ENCODE assay signal across 8 mouse cellular contexts in genomic region chr8:72547802-72548643, GRCm38 (mm10). TPM values are rescaled to one million over a fixed set of nuclear protein-coding genes. Genes with fewer than 3 reads are reported as not detected.
A peak's percentile ranks its signal among the peaks of the same experiment; 100 is the strongest.
DNase-seq lines count a peak whose midpoint lies in the region; ATAC-seq lines count a peak whose summit lies in the region.

Gene Med26, minus strand, starts transcription at chr8:72548270.

- no peaks in the 10 kb centered on the region for H3K27me3 ChIP-seq in heart, embryonic 14.5 days (ENCODE audit: control insufficient read depth, insufficient read depth, low read length)
- no peaks in the 10 kb centered on the region for H3K27me3 ChIP-seq in liver, embryonic 13.5 days
- H3K27me3 ChIP-seq in stomach, embryonic 16.5 days (ENCODE audit: control insufficient read depth, insufficient read depth, low read length): no peaks in the 10 kb centered on the region

- peak; percentile 88 for ATAC-seq in CD4-positive, CD25-positive, alpha-beta regulatory T cell, adult 4 months
- ATAC-seq in heart, embryonic 14.5 days (ENCODE audit: insufficient number of reproducible peaks, insufficient read depth, low FRiP score, low read depth): peak; percentile 97
- peak; percentile 96 for ATAC-seq in liver, embryonic 13.5 days (ENCODE audit: low read depth)
- ATAC-seq in stomach, embryonic 16.5 days (ENCODE audit: insufficient read depth, low FRiP score): peak; percentile 97

- H3K27ac ChIP-seq in heart, embryonic 14.5 days (replicated peaks in 1 of 2; ENCODE audit: control insufficient read depth in 1 of 2, insufficient read depth in 1 of 2, low read depth in 2 of 2, low read length in 2 of 2): peak within 1 kb of the TSS; percentile 81 to 92
- peak within 1 kb of the TSS; percentile 90 for H3K27ac ChIP-seq in liver, embryonic 13.5 days
- peak within 1 kb of the TSS; percentile 93 for H3K27ac ChIP-seq in stomach, embryonic 16.5 days (ENCODE audit: low read length)

- WGBS in heart, embryonic 14.5 days: under 1% methylated on average over 78 of the region's 92 CpGs
- WGBS in liver, embryonic 13.5 days (ENCODE audit: insufficient replicate concordance): under 1% methylated on average over 75 of the region's 92 CpGs
- WGBS in stomach, embryonic 16.5 days: under 1% methylated on average over 83 of the region's 92 CpGs

- H3K36me3 ChIP-seq in heart, embryonic 14.5 days (ENCODE audit: control insufficient read depth, insufficient read depth, low read length): peaks cover 35% of the 10 kb centered on the region
- peaks cover 29% of the 10 kb centered on the region for H3K36me3 ChIP-seq in liver, embryonic 13.5 days
- no peaks in the 10 kb centered on the region for H3K36me3 ChIP-seq in stomach, embryonic 16.5 days (ENCODE audit: control insufficient read depth, insufficient read depth, low read length)

- peak within 1 kb of the TSS; percentile 58 to 98 for H3K4me3 ChIP-seq in heart, embryonic 14.5 days (ENCODE audit: control insufficient read depth in 1 of 2, insufficient read depth in 1 of 2, low read depth in 1 of 2, low read length in 2 of 2)
- H3K4me3 ChIP-seq in liver, embryonic 13.5 days (replicated peaks): peak within 1 kb of the TSS; percentile 100
- H3K4me3 ChIP-seq in stomach, embryonic 16.5 days (replicated peaks; ENCODE audit: low read length): peak within 1 kb of the TSS; percentile 82

- H3K9me3 ChIP-seq in heart, embryonic 14.5 days (ENCODE audit: control insufficient read depth, low read length): no peaks in the 10 kb centered on the region
- H3K9me3 ChIP-seq in liver, embryonic 13.5 days (replicated peaks): no peaks in the 10 kb centered on the region
- H3K9me3 ChIP-seq in stomach, embryonic 16.5 days (replicated peaks; ENCODE audit: control insufficient read depth, low read length): no peaks in the 10 kb centered on the region

- H3K4me2 ChIP-seq in heart, embryonic 14.5 days (ENCODE audit: low read length): peak within 1 kb of the TSS; percentile 96
- peak within 1 kb of the TSS; percentile 98 for H3K4me2 ChIP-seq in liver, embryonic 13.5 days
- H3K4me2 ChIP-seq in stomach, embryonic 16.5 days (ENCODE audit: low read depth, low read length): peak within 1 kb of the TSS; percentile 85

- H3K4me1 ChIP-seq in heart, embryonic 14.5 days (ENCODE audit: control insufficient read depth in 2 of 2, insufficient read depth in 2 of 2, low read length in 2 of 2): peaks cover 4 to 26% of the 10 kb centered on the region in 2 experiments; a peak in 3 of 4 replicates
- H3K4me1 ChIP-seq in liver, embryonic 13.5 days (replicated peaks): peaks cover 62% of the 10 kb centered on the region
- peaks cover 25% of the 10 kb centered on the region for H3K4me1 ChIP-seq in stomach, embryonic 16.5 days (ENCODE audit: control insufficient read depth, insufficient read depth, low read length)

- peak within 1 kb of the TSS; percentile 99 for H3K9ac ChIP-seq in heart, embryonic 14.5 days (ENCODE audit: low read length)
- H3K9ac ChIP-seq in liver, embryonic 13.5 days: peak within 1 kb of the TSS; percentile 99
- H3K9ac ChIP-seq in stomach, embryonic 16.5 days (ENCODE audit: low read length): peak within 1 kb of the TSS; percentile 97

- DNase-seq in c-Kit-negative CD71-positive TER-119-positive erythroid progenitor cells, embryonic 14.5 days (ENCODE audit: low read depth, low spot score): peak; percentile 96
- DNase-seq in fibroblast of lung, adult 2 months (ENCODE audit: low read depth): peak; percentile 100
- DNase-seq in kidney, postnatal 14 days: peak; percentile 99
- DNase-seq in liver, embryonic 13.5 days: peak; percentile 97
- DNase-seq in neural tube, embryonic 10.5 days (ENCODE audit: extremely low spot score, low spot score): peak; percentile 95

RNA-seq across cellular contexts. Expression of gene Med26, which starts in this region (rescaled TPM):
- 1 to 10 TPM; 3.6 to 6.5 TPM for polyA plus RNA-seq in CD4-positive, CD25-positive, alpha-beta regulatory T cell, adult 4 months (2017; shearing (Covaris generic))
- 7.3 and 7.8 TPM in 2 replicates for polyA plus RNA-seq in heart, embryonic 14.5 days (2014; fragmentation: Nextera tagmentation; extraction: Ambion mirVana)
- 7.9 and 8.0 TPM in 2 replicates for polyA plus RNA-seq in liver, embryonic 13.5 days (2015; fragmentation: Nextera tagmentation; extraction: Ambion mirVana)
- polyA plus RNA-seq in stomach, embryonic 16.5 days (2015; fragmentation: Nextera tagmentation; extraction: Ambion mirVana): 13.2 and 14.7 TPM in 2 replicates

Comparison
In these comparisons a context has a peak if more than half of its experiments do, and no peak if none do; other contexts are left out.
1. Peak in every context shown above with its lines: DNase-seq, ATAC-seq, H3K4me3 ChIP-seq and H3K27ac ChIP-seq.